Mouse (Mus musculus) brain, embryonic 14.5 days (tissue): ENCODE data around the gene Lsm7.

Experiments
- CTCF ChIP-seq: fragments of 200-500 bp; IDR thresholded peaks from 2 replicates; pipeline ENCODE4 v1.5.1; 2012; ENCODE audit warnings: inconsistent platforms, mild to moderate bottlenecking, moderate library complexity, borderline replicate concordance; ENCODE audit not compliant: insufficient read depth, insufficient read length; ENCODE audit errors: extremely low read depth
- POLR2A ChIP-seq: fragments of 200-500 bp; IDR thresholded peaks from 2 replicates; pipeline ENCODE4 v1.6.1; 2012; ENCODE audit warnings: mild to moderate bottlenecking, inconsistent platforms, borderline replicate concordance; ENCODE audit not compliant: poor library complexity, insufficient read depth, insufficient read length, severe bottlenecking; ENCODE audit errors: extremely low read depth

DNA sequence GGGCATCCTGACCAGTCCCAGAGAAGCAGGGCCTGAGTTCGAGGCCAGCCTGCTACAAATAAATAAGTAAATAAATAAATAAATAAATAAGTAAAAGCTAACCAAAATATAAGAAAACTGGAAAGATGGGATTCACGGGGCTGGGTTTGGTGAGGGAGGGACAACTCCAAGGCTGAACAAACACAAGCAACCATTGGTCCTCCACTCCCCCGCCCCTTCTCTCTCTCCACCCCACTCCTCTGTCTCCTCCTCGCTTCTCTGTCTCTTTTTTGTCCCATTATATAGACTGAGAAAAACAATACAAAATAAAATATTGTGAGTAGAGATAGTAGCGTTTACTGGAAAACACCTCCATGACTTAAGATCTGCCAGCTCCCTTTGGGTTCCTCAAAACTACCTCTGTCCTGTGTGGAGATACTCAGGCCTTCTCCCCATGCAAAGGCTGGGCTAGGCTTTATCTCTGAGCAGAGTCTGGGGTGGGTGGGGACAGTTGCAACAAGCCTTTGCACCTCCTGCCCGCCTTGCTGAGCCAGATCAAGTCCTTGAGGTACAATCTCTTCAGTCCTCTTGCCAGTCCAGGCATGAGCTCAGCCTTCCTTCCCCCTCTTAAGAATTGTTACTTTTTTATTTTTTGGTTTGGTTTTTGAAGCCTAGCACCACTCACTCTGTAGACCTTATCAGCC lies 36.3 kb downstream of the Lsm7 start:
- TF ChIP-seq CTCF (no peak), POLR2A (no peak)
